Mouse (Mus musculus) intestine, embryonic 14.5 days (tissue): ENCODE data around the gene Ryk. TPM values are rescaled to one million over a fixed set of nuclear protein-coding genes. Genes with fewer than 3 reads are reported as not detected.
A peak's percentile ranks its signal among the peaks of the same experiment; 100 is the strongest.

Experiments used
- ATAC-seq: fragments of 200-750 bp; cut with Nextera tagmentation; replicated peaks from 2 replicates; pipeline ENCODE4 v1.8.0; 2017; ENCODE audit warnings: low read depth, moderate number of reproducible peaks, moderate TSS enrichment, moderate library complexity; ENCODE audit not compliant: low FRiP score, low TSS enrichment
- DNase-seq: peaks from one replicate; pipeline ENCODE4 v3.0.0-alpha.2; 2018; ENCODE audit warnings: low spot score
- H3K27ac ChIP-seq: fragments of 300-500 bp; sonication (generic); 2 replicates; pipeline ENCODE4 v1.5.1; 2014; ENCODE audit warnings: low read depth, mild to moderate bottlenecking, control low read depth
- H3K27me3 ChIP-seq: fragments of 300-500 bp; sonication (generic); replicated peaks from 2 replicates; pipeline ENCODE4 v1.6.1; 2014; ENCODE audit warnings: low read length, control low read depth; ENCODE audit not compliant: control insufficient read depth, insufficient read depth
- H3K36me3 ChIP-seq: fragments of 300-500 bp; sonication (generic); 2 replicates; pipeline ENCODE4 v1.6.1; 2014; ENCODE audit warnings: low read length, control low read depth; ENCODE audit not compliant: control insufficient read depth, insufficient read depth
- H3K4me1 ChIP-seq: fragments of 300-500 bp; sonication (generic); replicated peaks from 2 replicates; pipeline ENCODE4 v1.6.1; 2014; ENCODE audit warnings: low read length, control low read depth, mixed read lengths; ENCODE audit not compliant: control insufficient read depth, insufficient read depth
- H3K4me2 ChIP-seq: fragments of 300-500 bp; sonication (generic); 2 replicates; pipeline ENCODE4 v1.6.1; 2014; ENCODE audit warnings: low read length
- H3K4me3 ChIP-seq: fragments of 300-500 bp; sonication (generic); 2 replicates; pipeline ENCODE4 v1.5.1; 2014; ENCODE audit warnings: low read depth, low read length, control low read depth, mixed read lengths
- H3K9ac ChIP-seq: fragments of 300-500 bp; sonication (generic); 2 replicates; pipeline ENCODE4 v1.6.1; 2014; ENCODE audit warnings: mild to moderate bottlenecking, low read length
- H3K9me3 ChIP-seq: fragments of 300-500 bp; sonication (generic); 2 replicates; pipeline ENCODE4 v1.6.1; 2016; ENCODE audit warnings: low read length, control low read depth; ENCODE audit not compliant: control insufficient read depth
- WGBS: fragments of 180-500 bp; shearing (Covaris S2); extraction: QIAGEN DNeasy Blood & Tissue Kit; methylation state at CpG from one replicate; pipeline ENCODE4 v1.1.7; 2014; 5-methylcytosine and 5-hydroxymethylcytosine counted together
- polyA plus RNA-seq: library from polyadenylated mRNA; unstranded; fragments of >200 nt; fragmentation: Nextera tagmentation; extraction: Ambion mirVana; gene quantifications from 2 replicates; pipeline ENCODE4 v1.2.1, GENCODE M21; 2014

Ryk gene
- polyA plus RNA-seq, 1 experiment from 2014 or later: 24.9 TPM

DNA sequence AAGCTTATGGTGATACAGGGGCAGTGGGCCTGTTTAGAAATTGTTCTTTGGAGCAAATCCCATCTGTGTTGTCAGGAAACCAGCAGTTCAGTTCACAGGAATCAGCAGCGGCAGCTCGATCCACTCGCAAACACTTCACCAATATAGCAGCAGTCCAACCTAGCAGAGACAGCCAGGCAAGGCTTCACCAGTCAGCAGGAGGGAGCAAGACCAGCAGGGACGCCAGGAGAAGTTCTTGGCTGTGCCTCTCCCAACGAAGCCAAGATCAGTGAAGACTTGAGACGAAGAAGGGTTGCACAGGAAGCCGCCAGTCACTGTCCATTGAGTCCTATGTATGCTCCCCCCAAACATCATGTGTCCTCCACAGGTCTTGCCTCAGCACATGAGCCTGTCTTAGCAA is 81.4 kb downstream of the Ryk start:
- DNase-seq: no peak
- H3K4me3 ChIP-seq: no peak overlapping the region
- ATAC-seq: no peak
- peaks cover 4% of the 10 kb centered on the region; the same call in 1 of the 2 replicates for H3K36me3 ChIP-seq
- no peak overlapping the region for H3K27ac ChIP-seq
- no peak overlapping the region for H3K9ac ChIP-seq
- H3K4me1 ChIP-seq: no peaks in the 10 kb centered on the region
- H3K9me3 ChIP-seq: no peaks in the 10 kb centered on the region
- no peak overlapping the region for H3K4me2 ChIP-seq
- 88% methylated on average over 7 of the region's 7 CpGs for WGBS
- H3K27me3 ChIP-seq: no peaks in the 10 kb centered on the region

DNA sequence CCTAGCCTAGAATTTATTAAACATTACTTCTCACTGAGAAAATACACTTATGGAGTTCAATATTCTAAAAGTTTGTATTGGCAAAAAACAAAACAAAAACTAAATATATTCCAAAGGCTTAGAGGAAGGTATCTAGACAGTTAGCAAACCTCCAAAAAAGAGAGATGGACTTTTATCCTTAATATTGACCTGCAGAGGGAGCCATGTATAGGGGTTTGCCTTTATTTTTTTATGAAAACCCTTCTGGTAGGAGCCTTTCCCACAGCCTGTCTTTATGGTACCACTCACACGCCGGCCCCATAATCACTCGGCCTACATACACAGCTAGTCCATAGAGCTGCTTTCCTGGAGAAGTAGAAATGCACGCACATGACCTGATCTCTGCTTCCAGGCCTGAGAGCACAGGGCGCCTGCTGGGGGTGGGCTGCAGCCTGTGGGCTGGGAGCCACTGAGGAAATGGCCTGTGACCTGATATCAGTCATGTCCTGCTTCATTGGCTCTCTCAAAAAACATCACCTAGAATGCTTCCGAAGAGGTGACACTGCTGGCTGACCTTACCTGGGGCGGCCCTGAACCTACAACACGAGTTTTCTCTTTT is 82.9 kb downstream of the Ryk start:
- Histone ChIP-seq H3K27me3 (no peaks in the 10 kb centered on the region), H3K9me3 (no peaks in the 10 kb centered on the region), H3K4me1 (no peaks in the 10 kb centered on the region), H3K36me3 (no peaks in the 10 kb centered on the region), H3K4me2 (no peak overlapping the region), H3K4me3 (no peak overlapping the region), H3K9ac (no peak overlapping the region), H3K27ac (no peak overlapping the region)
- 83% methylated on average over 8 of the region's 8 CpGs for WGBS
- DNase-seq (no peak), ATAC-seq (no peak)

DNA sequence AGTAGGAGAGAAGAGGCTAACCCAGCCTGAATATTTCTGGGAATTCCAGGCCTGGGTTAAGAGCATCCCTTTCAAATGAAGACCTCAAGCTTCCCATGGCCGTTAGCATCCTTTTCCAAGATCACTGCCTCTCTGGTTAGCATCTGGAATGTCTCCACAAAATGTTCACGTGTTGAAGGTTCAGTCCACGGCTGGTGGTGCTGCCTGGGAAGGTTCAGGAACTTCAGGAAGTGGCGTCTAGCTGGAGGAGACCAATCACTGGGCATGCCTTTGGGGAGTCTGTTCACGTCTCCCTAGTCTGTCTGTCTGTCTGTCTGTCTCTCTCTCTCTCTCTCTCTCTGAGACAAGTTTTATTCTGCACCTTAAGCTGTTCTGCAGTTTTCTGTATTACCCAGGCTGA is 84.8 kb downstream of the Ryk start:
- H3K27me3 ChIP-seq: no peaks in the 10 kb centered on the region
- 44% methylated on average over 5 of the region's 5 CpGs for WGBS
- no peak overlapping the region for H3K4me3 ChIP-seq
- no peak overlapping the region for H3K27ac ChIP-seq
- H3K4me1 ChIP-seq: no peaks in the 10 kb centered on the region
- ATAC-seq (no peak), DNase-seq (no peak)
- no peak overlapping the region for H3K4me2 ChIP-seq
- H3K36me3 ChIP-seq: no peaks in the 10 kb centered on the region
- no peak overlapping the region for H3K9ac ChIP-seq
- no peaks in the 10 kb centered on the region for H3K9me3 ChIP-seq

DNA sequence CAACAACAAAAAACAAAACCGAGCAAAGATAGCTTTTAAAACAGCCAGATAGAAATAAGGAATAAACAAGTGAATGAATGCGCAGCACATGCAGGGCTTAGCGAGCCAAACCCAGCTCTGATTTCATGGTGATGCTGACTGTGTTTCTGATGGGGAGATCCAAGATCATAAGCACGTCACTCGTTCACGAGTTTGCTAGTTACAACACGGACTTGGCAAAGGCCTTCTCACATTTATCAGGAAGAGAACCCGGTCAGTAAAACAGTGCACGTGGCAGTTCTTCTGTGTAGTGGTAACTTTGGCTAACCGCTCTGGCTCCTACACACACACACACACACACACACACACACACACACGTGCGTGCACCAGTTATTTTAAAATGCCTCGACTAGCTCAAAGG is 87.1 kb downstream of the Ryk start:
- 87% methylated on average over 13 of the region's 13 CpGs for WGBS

DNA sequence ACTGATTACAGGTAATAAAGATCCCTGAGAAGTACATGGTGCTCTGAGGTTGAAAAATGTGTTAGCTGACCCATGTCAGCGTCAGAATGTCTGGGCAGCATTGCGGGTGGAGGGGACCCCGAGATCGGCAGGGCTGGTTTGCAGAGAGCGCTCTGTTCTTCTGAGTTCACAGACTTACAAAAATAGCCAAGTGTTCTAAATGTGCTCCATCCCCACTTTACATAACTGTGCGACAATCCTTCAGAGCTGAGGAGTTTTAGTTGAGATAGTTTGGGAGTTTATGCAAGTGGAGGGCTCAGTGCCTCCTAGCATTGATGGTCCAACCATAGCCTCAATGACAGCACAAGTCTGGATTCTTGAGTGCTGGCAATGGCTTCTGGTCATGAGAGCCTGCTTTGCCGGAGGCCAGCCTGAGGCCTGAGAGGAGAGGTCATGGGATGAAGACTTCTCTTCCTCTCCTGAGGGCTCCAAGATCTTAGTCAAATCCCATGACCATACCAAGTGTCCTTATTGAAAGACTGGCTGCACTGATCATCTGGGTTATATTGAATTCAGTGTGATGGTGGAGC is 88.2 kb downstream of the Ryk start:
- 91% methylated on average over 7 of the region's 7 CpGs for WGBS
- DNase-seq (no peak), ATAC-seq (no peak)
- no peak overlapping the region for H3K4me2 ChIP-seq
- H3K4me3 ChIP-seq: no peak overlapping the region
- H3K27me3 ChIP-seq: no peaks in the 10 kb centered on the region
- H3K4me1 ChIP-seq: no peaks in the 10 kb centered on the region
- H3K27ac ChIP-seq: no peak overlapping the region
- no peaks in the 10 kb centered on the region for H3K9me3 ChIP-seq
- H3K9ac ChIP-seq: no peak overlapping the region
- H3K36me3 ChIP-seq: no peaks in the 10 kb centered on the region

More for the DNA sequence above, 87.1 kb downstream of the Ryk start:
- ATAC-seq (no peak), DNase-seq (no peak)
- H3K4me3 ChIP-seq: no peak overlapping the region
- no peaks in the 10 kb centered on the region for H3K27me3 ChIP-seq
- no peaks in the 10 kb centered on the region for H3K4me1 ChIP-seq
- no peaks in the 10 kb centered on the region for H3K9me3 ChIP-seq
- H3K4me2 ChIP-seq: no peak overlapping the region
- no peak overlapping the region for H3K9ac ChIP-seq
- H3K27ac ChIP-seq: no peak overlapping the region
- H3K36me3 ChIP-seq: no peaks in the 10 kb centered on the region

DNA sequence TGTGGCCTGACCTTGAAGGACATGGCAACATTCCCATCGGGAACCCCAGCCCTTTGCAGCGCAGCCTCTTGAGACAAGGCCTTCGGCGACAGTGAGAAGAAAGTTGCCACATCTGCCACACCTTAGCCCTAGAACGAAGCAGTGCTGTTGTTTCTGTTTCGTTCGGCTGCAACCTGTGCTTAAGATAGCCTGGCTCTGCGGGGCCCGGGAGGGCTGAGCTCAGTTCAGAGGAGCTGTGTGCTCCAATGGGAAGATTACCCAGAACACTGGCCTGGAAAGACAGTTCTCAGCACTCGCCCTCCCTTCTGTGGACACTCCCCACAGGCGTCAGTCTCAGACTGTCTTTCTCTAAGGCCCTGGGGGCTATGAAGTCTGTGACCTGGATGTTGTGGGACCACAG is 89.1 kb downstream of the Ryk start:
- Histone ChIP-seq H3K36me3 (no peaks in the 10 kb centered on the region), H3K4me1 (no peaks in the 10 kb centered on the region), H3K9ac (no peak overlapping the region), H3K4me3 (no peak overlapping the region), H3K27me3 (no peaks in the 10 kb centered on the region), H3K27ac (no peak overlapping the region), H3K9me3 (no peaks in the 10 kb centered on the region), H3K4me2 (no peak overlapping the region)
- no peak for DNase-seq
- no peak for ATAC-seq
- WGBS: 83% methylated on average over 11 of the region's 11 CpGs

DNA sequence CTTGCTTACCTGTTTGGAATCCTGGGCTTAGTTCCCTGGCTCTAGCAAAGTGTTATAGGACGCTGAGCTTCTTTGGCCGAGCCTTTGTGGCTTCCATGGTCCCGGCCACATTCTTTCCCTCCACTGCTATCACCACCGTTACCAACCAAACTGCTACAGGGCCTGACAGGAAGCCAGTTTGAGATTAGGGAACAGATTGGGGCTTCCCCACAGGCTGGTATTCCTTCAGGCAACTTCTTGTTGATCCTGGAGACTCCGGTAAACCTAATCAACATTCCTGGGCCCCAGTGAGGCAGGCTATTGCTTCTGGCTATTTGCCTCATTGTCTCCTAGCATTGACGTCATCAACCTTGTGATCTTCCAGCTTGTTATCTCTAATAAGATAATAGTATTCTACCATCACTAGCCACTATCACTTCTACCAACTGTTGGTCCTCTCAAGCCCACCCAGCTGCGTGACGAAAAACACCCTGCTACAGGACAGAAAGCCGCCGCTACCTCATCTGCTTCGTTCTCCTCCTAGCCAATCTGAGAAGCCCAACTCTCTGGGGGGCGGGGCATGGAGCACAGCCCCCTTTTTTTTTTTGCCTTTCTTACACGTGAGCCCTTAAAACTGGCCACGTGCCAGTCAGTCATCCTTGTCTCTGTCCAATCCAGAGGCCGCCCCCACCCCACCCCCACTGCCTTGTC is 90.1 kb downstream of the Ryk start:
- Histone ChIP-seq H3K9ac (no peak overlapping the region), H3K27ac (no peak overlapping the region), H3K9me3 (no peaks in the 10 kb centered on the region), H3K36me3 (no peaks in the 10 kb centered on the region), H3K4me3 (no peak overlapping the region), H3K27me3 (no peaks in the 10 kb centered on the region), H3K4me1 (no peaks in the 10 kb centered on the region), H3K4me2 (no peak overlapping the region)
- DNase-seq (no peak), ATAC-seq (no peak)
- WGBS: 65% methylated on average over 15 of the region's 15 CpGs

DNA sequence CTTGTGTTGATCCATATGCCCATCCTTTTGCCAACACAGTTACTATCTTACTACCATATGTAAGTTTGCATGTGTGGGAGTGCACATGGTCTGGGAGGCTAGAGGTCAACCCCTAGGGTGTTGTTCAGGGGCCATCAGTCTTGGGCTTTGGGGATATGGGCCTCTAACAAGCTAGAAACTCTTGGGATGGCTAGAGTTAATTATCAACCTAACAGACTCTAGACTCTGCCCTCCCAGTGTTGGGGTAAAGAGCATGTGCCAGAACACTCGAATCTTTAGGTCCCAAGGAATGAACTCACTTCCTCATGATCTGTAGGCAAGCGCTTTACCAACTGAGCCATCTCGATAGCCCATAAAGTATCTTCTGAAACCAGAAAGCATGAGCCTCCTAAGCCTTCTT is 91.4 kb downstream of the Ryk start:
- ATAC-seq: peak; percentile 51; the same call in 1 of the 2 replicates
- H3K4me1 ChIP-seq: no peaks in the 10 kb centered on the region
- H3K27me3 ChIP-seq: no peaks in the 10 kb centered on the region
- H3K9ac ChIP-seq: no peak overlapping the region
- no peaks in the 10 kb centered on the region for H3K36me3 ChIP-seq
- no peak overlapping the region for H3K4me3 ChIP-seq
- H3K4me2 ChIP-seq: no peak overlapping the region
- H3K27ac ChIP-seq: no peak overlapping the region
- 79% methylated on average over 3 of the region's 3 CpGs for WGBS
- H3K9me3 ChIP-seq: no peaks in the 10 kb centered on the region
- no peak for DNase-seq

DNA sequence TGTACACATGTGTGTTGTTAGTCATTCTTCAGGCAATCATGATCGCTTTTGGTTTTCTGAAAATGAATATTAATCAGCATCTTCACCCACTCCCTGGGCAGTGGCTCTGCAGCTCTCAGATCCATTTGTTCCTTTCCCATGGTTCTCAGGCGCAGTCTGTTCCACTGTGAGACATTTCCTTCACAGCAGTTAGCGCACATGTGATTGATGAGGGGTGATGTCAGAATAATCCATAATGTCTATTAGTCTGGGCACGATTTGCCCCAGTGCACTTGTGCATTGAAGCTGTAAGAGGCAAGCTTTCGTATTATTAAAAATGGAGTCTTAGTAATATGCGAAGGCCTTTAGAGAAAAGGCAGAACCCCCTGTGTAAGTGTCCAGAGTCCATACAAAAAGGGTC is 95.1 kb downstream of the Ryk start:
- Histone ChIP-seq H3K36me3 (no peaks in the 10 kb centered on the region), H3K4me1 (0 out of 2 replicates have a peak, but pooled peaks cover 3% of the 10 kb centered on the region), H3K27ac (no peak overlapping the region), H3K27me3 (no peaks in the 10 kb centered on the region), H3K9me3 (no peaks in the 10 kb centered on the region), H3K4me2 (no peak overlapping the region), H3K4me3 (no peak overlapping the region), H3K9ac (no peak overlapping the region)
- WGBS: 75% methylated on average over 6 of the region's 6 CpGs
- DNase-seq (no peak), ATAC-seq (no peak)
